Mouse (Mus musculus) liver, postnatal 0 days (tissue): ENCODE results near the gene Pxylp1.

ENCODE experiments used
- CTCF ChIP-seq: sonication (generic); IDR thresholded peaks from 2 replicates; pipeline ENCODE4 v1.5.1; 2016; ENCODE audit warnings: antibody characterized with exemption, low read depth
- EP300 ChIP-seq: IDR thresholded peaks from 2 replicates; pipeline ENCODE4 v1.6.1; 2016; ENCODE audit warnings: antibody characterized with exemption, low read depth, mild to moderate bottlenecking

GRCm38 (mm10) chr9:96782062-96782461, 110.4 kb downstream of the Pxylp1 start:
- TF ChIP-seq CTCF (no peak), EP300 (no peak)
